Mouse (Mus musculus) spleen, adult 10 weeks (tissue): ENCODE results near the gene Anapc11. TPM values are rescaled to one million over a fixed set of nuclear protein-coding genes. Genes with fewer than 3 reads are reported as not detected.

Source experiments
- polyA plus RNA-seq: library from polyadenylated mRNA; stranded (reverse); fragments of 350-450 nt; fragmentation: Illumina TruSeq; extraction: RNeasy Lipid Tissue Mini Kit (QIAGEN cat#74804); gene quantifications from one replicate; pipeline ENCODE4 v1.2.3, GENCODE M21; 2015; ENCODE audit warnings: low replicate concordance; ENCODE audit not compliant: insufficient read depth

Anapc11 gene
- 30.2 TPM for polyA plus RNA-seq

GRCm38 (mm10) chr11:120598283-120598989 is at the start of gene Anapc11, which contains the start of gene Alyref:
TSS of gene Anapc11 (plus strand) at chr11:120598421.
TSS of gene Alyref (minus strand) at chr11:120598365.

DNA sequence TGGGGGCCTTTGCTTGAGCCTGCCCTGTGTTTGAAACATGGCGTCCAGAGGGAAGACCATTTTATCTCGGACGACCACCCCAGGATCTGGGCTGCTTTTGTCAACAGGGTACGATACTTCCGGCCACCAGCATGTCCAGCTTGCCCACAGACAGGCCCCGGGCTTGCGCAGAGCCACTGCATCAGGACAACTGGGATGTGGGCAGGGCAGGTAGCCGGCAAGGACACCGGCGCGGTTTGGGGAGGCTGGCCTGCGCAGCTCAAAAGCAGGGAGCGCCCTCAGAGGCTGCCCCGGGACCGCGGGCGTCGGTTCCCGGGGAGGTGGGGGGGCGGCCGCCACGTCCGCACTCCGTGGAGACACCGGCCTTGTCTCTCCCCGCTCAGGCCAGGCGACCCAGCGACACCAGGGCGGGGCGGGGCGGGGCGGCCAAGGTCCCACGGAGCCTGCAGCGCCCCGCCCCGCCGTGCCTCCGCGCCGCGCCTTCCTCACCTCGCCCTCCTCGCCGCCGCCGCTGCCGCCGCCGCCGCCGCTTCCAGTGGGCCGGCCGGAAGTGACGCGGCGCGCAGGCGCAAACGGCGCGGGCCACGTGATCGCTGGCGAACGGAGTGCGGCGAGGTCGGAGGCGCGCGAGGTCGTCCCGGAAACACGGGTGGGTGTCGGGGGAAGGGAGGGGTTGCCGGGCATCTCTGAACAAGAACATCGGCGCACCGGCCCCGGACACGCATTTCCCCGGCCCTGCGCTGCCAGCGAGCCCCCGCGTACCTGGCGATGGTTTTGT is 48.9 kb upstream of the Anapc11 start, which contains the start of gene Mcrip1:
Mcrip1 (minus strand) TSS at position 560 of the 778 bp plus-strand sequence.

DNA sequence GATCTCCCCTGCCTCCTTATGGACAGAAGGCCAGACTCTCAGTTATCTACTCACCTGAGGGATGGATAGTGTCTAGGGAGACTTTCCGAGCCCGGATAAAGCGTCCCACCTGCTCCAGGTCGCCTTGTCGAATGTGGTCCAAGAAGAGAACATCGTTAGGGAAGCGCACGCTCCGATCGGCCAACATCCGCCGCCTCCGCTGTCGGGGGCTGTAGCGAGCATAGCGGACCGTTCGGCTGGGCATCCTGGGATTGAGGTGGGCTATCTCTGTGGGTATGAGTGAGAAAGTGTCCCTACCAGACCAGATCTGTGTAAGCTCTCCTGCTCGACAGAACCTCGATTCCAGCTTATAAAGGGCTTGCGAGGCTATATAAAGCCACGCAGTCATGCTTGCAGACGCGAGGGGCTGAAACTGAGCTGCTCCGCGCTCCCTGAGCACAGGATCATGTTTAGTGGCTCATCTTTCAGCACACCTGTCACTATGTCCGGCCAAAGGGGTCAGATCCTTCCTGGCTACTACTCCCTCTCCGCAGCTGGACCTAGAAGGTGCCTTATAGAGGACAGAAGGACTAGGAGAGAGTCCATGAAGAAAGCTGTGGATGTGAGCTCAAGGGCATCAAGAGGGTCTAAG is 47.3 kb upstream of the Anapc11 start, which contains the start of gene Ppp1r27:
Ppp1r27 (minus strand) TSS at position 323 of the 631 bp plus-strand sequence.

DNA sequence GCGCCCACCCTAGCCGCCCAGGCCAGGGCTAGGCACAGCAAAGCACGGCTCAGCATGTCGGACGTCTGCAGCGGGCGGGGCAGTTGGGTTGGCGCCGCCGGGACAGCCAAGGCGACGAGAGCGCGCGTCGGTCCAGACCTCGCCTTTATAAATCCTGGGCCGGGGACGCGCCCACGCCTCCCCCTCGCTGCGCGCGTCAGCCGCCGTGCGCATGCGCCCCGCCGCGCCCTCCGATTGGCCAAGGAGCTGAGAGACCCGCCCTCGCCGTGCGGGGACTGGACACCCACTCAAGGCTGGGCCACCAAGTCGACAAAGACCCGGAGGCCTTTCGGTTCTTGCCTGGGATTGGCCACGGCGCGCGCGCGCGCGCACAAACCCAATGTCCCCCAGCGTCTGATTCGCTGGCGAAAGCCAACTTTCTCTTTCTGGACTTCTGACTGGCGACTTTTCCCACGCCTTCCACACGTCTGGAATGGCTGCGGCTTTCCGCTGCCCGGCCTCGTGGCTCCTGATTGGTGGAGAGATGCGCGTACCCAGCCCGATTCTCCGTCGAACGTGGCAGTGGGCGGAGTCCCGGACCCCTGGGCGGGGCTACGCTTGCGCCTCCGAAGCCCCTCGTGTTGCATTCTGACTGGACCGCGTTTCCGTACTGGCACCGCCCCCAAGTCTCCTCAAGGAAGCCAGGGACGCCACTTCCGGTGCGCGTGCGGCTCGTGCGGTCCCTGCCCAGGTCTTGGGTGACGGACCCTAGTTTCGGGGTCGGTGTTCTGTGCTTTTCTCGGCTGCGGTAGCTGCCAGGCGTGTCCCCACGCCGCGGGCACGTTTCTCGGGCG is 25.3 kb upstream of the Anapc11 start, which contains the start of gene P4hb:
P4hb (minus strand) TSS at position 502 of the 833 bp plus-strand sequence.

DNA sequence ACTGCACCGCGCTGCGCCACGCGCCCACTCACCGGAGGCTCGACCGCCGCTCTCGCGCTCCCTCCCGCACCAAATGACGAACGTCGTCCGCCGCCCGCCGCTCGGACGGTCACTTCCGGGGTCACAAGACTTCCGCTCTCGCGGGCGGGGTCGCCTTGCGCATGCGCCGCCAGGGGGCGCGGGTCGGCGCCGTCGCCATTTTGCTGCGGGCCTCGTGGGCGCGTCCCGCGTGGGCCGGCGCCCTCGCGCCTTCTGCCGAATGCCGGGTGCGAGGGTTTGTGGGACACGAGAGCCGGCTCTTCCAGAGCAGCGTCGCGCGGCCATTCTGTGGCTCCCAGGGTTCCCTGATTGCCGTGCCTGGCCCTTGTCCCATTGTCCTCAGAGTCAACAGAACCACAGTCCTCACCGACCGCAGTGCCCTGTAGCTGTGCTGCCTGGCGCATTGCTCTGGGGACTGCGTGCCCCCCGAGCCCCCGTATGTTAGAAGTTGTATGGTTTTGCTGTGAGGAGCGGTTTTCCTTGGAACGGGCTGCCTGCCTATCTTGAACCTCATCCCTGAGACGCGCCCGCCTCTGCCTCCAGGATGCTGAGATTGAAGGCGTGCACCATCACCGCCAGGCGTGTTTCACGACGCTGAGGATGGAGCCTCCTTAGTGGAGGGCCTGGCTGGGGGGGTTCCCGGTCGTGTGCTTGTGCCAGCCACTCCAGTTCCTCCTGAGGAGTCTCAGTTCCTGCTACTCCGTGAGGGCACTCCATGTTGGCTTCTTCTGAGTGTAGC is 16.5 kb upstream of the Anapc11 start, which contains the start of gene Arhgdia:
Arhgdia (minus strand) TSS at position 135 of the 778 bp plus-strand sequence.

GRCm38 (mm10) chr11:120608241-120609034 is 10.2 kb downstream of the Anapc11 start, which contains the start of gene Npb:
TSS of gene Npb (plus strand) at chr11:120608477.

GRCm38 (mm10) chr11:120617519-120618112 is 19.4 kb downstream of the Anapc11 start, which contains the start of gene Pcyt2:
TSS of gene Pcyt2 (minus strand) at chr11:120617936.

GRCm38 (mm10) chr11:120625152-120625775 is 27.0 kb downstream of the Anapc11 start, which contains the start of gene Sirt7:
TSS of gene Sirt7 (minus strand) at chr11:120625240.

DNA sequence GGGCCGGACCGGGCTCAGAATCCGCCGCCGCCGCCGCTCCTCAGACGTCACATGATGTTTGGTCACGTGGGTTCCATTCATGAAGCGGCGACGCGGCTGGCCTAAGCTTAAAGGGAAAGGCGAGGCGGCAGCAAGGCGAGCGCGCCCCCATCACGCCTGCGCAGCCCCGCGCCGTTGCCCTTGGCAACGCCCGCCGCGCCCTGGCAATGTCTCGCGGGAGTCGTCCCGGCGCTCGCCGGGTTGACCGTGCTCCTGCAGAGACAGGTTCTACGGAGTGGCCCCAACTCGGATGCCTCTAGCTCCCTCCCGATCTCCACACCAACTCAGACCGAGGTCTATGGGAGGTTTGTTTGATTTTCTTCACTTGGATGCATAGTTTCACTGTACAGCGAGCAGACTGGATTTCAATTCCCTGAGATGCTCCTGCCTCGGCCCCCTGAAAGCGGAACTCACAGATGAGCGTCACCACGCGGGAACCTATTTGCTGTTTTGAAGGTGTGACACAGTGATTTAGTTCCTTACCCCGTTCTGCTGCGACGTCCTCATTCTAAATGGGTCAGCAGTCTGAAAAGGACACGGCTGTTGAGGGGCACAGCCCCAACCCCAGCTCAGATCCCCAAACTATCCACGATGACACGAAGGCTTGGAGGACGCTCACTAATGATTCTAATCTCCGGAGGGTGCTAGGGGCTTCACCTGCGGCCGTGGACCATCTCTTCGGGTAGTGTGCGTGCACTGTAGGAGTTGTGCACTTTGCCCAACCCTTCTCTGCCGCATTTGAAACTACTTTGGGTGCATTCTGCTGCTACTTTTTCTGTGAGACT is 35.5 kb downstream of the Anapc11 start, which contains the start of gene Mafg:
Mafg (minus strand) TSS at position 81 of the 824 bp plus-strand sequence.

GRCm38 (mm10) chr11:120643601-120643987 is 45.4 kb downstream of the Anapc11 start, which contains the start of gene Pycr1:
TSS of gene Pycr1 (minus strand) at chr11:120643769.

GRCm38 (mm10) chr11:120648001-120648476 is 49.8 kb downstream of the Anapc11 start, which contains the start of gene Myadml2:
TSS of gene Myadml2 (minus strand) at chr11:120648158.

Other genes starting within 250 kb of the Anapc11 start
- 1,508 TPM for gene Actg1, start 249.9 kb upstream of the Anapc11 start, polyA plus RNA-seq
- not detected for gene Fscn2, start 236.9 kb upstream of the Anapc11 start, polyA plus RNA-seq
- gene Faap100, start 219.7 kb upstream of the Anapc11 start, polyA plus RNA-seq, result 1.6 TPM
- gene Nploc4, start 160.7 kb upstream of the Anapc11 start, polyA plus RNA-seq, result 36.3 TPM
- gene Tspan10, start 155.8 kb upstream of the Anapc11 start, polyA plus RNA-seq, result 2.7 TPM
- gene Pde6g, start 144.9 kb upstream of the Anapc11 start, polyA plus RNA-seq, result 0.39 TPM
- gene Oxld1, start 140.4 kb upstream of the Anapc11 start, polyA plus RNA-seq, result 4.1 TPM
- gene Ccdc137, start 140.3 kb upstream of the Anapc11 start, polyA plus RNA-seq, result 39.8 TPM
- gene Arl16, start 130.8 kb upstream of the Anapc11 start, polyA plus RNA-seq, result 23.9 TPM
- gene Mrpl12, start 113.8 kb upstream of the Anapc11 start, polyA plus RNA-seq, result 16.3 TPM
- gene Slc25a10, start 106.6 kb upstream of the Anapc11 start, polyA plus RNA-seq, result 4.4 TPM
- not detected for gene Gcgr, start 67.7 kb upstream of the Anapc11 start, polyA plus RNA-seq
- 25.6 TPM for gene Mcrip1, start 48.7 kb upstream of the Anapc11 start, polyA plus RNA-seq
- gene Ppp1r27, start 47.3 kb upstream of the Anapc11 start, polyA plus RNA-seq, result not detected
- gene P4hb, start 25.2 kb upstream of the Anapc11 start, polyA plus RNA-seq, result 169 TPM
- gene Arhgdia, start 16.8 kb upstream of the Anapc11 start, polyA plus RNA-seq, result 169 TPM
- gene Alyref, start 56 bp upstream of the Anapc11 start, polyA plus RNA-seq, result 65.0 TPM
- not detected for gene Npb, start 10.1 kb downstream of the Anapc11 start, polyA plus RNA-seq
- gene Pcyt2, start 19.5 kb downstream of the Anapc11 start, polyA plus RNA-seq, result 42.1 TPM
- gene Sirt7, start 26.8 kb downstream of the Anapc11 start, polyA plus RNA-seq, result 70.1 TPM
- gene Mafg, start 35.2 kb downstream of the Anapc11 start, polyA plus RNA-seq, result 22.5 TPM
- gene Pycr1, start 45.3 kb downstream of the Anapc11 start, polyA plus RNA-seq, result 1.8 TPM
- gene Myadml2, start 49.7 kb downstream of the Anapc11 start, polyA plus RNA-seq, result 0.73 TPM
- gene Notum, start 62.8 kb downstream of the Anapc11 start, polyA plus RNA-seq, result not detected
- gene Aspscr1, start 74.6 kb downstream of the Anapc11 start, polyA plus RNA-seq, result 22.3 TPM
- 28.0 TPM for gene Cenpx, start 115.3 kb downstream of the Anapc11 start, polyA plus RNA-seq
- gene Lrrc45, start 115.5 kb downstream of the Anapc11 start, polyA plus RNA-seq, result 10.3 TPM
- gene Rac3, start 123.0 kb downstream of the Anapc11 start, polyA plus RNA-seq, result 1.2 TPM
- 7.8 TPM for gene Dcxr, start 128.9 kb downstream of the Anapc11 start, polyA plus RNA-seq
- 1.7 TPM for gene Cbr2, start 133.7 kb downstream of the Anapc11 start, polyA plus RNA-seq
- gene Hmga1b, start 164.4 kb downstream of the Anapc11 start, polyA plus RNA-seq, result 0.40 TPM
- 9.5 TPM for gene Rfng, start 185.8 kb downstream of the Anapc11 start, polyA plus RNA-seq
- gene Gps1, start 185.9 kb downstream of the Anapc11 start, polyA plus RNA-seq, result 50.2 TPM
- 29.3 TPM for gene Dus1l, start 198.0 kb downstream of the Anapc11 start, polyA plus RNA-seq
- gene Fasn, start 226.1 kb downstream of the Anapc11 start, polyA plus RNA-seq, result 6.7 TPM